Mouse (Mus musculus) lung, adult 18-20 months (tissue): ENCODE measurements around the gene Tmem184b.

Source experiments
- DNase-seq, 2 experiments: peaks; one replicate each; pipeline ENCODE4 v3.0.0; 2022; ENCODE audit warnings: mixed read lengths in 2 of 2

Tmem184b gene

GRCm38 (mm10) chr15:79330521-79330920 lies 72.8 kb downstream of the Tmem184b start:
- no peak for DNase-seq

GRCm38 (mm10) chr15:79329979-79330363 lies 73.4 kb downstream of the Tmem184b start:
- DNase-seq, result peak in 1 of 2 experiments; percentile 46

- DNase-seq, result no peak
These were observed 73.9 kb downstream of the Tmem184b start for GRCm38 (mm10) chr15:79329346-79329978.

- DNase-seq, result no peak
These were observed 74.5 kb downstream of the Tmem184b start for GRCm38 (mm10) chr15:79328939-79329275.

- DNase-seq, result peak; percentile 99
These were observed 75.1 kb downstream of the Tmem184b start, which contains the start of gene Pla2g6 for GRCm38 (mm10) chr15:79328058-79328938. TSS of gene Pla2g6 (minus strand) at chr15:79328390.

- DNase-seq, result peak; percentile 76 to 84
These were observed 76.1 kb downstream of the Tmem184b start for GRCm38 (mm10) chr15:79326971-79327961.

- peak; percentile 79 to 88 for DNase-seq
These were observed 77.1 kb downstream of the Tmem184b start for GRCm38 (mm10) chr15:79326264-79326663.

GRCm38 (mm10) chr15:79325742-79326141 lies 77.6 kb downstream of the Tmem184b start:
- DNase-seq, result no peak

- DNase-seq, result no peak
These were observed 79.0 kb downstream of the Tmem184b start for GRCm38 (mm10) chr15:79324373-79324772.

GRCm38 (mm10) chr15:79323791-79324155 lies 79.6 kb downstream of the Tmem184b start:
- no peak for DNase-seq

- peak; percentile 90 to 94 for DNase-seq
These were observed 80.2 kb downstream of the Tmem184b start for GRCm38 (mm10) chr15:79322991-79323790.

GRCm38 (mm10) chr15:79322281-79322990 lies 80.9 kb downstream of the Tmem184b start:
- peak; percentile 30 to 31 for DNase-seq

- DNase-seq, result no peak
These were observed 81.6 kb downstream of the Tmem184b start for GRCm38 (mm10) chr15:79321733-79322190.

- DNase-seq, result peak in 1 of 2 experiments; percentile 31
These were observed 89.5 kb downstream of the Tmem184b start for GRCm38 (mm10) chr15:79313848-79314369.
